Mouse (Mus musculus) frontal cortex, adult 2 months (tissue): ENCODE measurements around the gene Fcgr1. TPM values are rescaled to one million over a fixed set of nuclear protein-coding genes. Genes with fewer than 3 reads are reported as not detected.
"Not testable (repeated sequence)": the region's sequence is repeated elsewhere in the genome, so short reads cannot be mapped to it uniquely, and the experiment has no call there.

Experiments used
- DNase-seq, 2 experiments: peaks; one replicate each; pipeline ENCODE4 v3.0.0; 2022; ENCODE audit warnings: low spot score in 1 of 2; ENCODE audit errors: extremely low spot score in 1 of 2
- polyA plus RNA-seq: library from polyadenylated mRNA; depleted of rRNA; stranded (reverse); fragments of >200 nt; gene quantifications from 2 replicates; pipeline ENCODE4 v1.2.3, GENCODE M21; 2012

Fcgr1 gene
- polyA plus RNA-seq, 1 experiment, result 4.8 TPM

DNA sequence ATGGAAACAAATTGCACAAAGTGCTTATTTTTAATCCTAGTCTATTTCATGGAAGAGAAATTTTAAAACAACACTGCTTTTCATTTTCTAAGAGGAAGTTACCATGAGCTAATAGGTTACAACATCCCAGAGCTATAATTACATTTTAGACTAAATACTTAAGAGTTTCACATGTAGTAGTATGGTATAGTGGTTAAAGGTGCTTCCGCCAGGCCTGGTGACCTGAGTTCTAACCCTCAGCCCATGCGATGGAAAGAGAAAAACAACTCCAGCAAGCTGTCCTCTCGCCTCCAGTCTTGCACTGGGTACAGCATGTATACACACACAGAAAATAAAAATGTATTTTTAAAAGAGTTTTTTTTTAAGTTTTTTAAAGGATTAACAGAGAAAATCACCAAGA lies 42.0 kb downstream of the Fcgr1 start:
- no peak for DNase-seq

DNA sequence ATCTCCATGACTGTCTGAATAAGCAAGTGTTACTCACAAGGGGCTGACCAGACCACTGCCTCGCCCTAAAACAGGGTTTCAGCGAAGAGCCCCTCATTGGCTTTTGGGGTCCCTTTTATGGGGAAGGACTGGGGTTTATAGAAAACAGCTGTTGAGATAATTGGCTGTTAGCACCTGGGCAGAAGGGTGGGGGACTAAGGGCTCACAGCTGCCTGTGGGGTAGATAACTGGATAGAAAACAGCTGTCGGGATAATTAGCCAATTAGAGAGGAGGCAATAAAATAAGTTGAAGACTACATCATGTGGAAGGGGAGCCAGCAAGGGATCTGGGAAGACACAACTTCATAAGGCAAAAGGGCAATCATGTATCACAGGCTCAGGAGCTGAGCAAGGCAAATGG lies 42.9 kb downstream of the Fcgr1 start:
- no peak for DNase-seq

DNA sequence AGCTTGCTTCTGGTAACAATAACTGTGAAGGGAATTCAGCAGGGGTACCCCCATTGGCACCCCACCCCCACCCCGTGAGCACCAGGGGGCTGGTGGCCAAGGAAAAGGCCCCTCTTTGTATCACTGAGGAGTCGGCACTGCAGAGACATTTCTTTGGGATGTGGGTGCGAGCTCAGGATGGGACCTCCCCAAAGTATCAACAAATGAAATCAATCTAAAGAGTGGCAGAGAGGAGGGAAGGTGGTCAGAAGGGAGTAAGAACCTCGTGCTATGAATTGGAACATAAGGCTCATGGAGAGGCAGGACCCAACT lies 44.8 kb downstream of the Fcgr1 start:
- no peak for DNase-seq

DNA sequence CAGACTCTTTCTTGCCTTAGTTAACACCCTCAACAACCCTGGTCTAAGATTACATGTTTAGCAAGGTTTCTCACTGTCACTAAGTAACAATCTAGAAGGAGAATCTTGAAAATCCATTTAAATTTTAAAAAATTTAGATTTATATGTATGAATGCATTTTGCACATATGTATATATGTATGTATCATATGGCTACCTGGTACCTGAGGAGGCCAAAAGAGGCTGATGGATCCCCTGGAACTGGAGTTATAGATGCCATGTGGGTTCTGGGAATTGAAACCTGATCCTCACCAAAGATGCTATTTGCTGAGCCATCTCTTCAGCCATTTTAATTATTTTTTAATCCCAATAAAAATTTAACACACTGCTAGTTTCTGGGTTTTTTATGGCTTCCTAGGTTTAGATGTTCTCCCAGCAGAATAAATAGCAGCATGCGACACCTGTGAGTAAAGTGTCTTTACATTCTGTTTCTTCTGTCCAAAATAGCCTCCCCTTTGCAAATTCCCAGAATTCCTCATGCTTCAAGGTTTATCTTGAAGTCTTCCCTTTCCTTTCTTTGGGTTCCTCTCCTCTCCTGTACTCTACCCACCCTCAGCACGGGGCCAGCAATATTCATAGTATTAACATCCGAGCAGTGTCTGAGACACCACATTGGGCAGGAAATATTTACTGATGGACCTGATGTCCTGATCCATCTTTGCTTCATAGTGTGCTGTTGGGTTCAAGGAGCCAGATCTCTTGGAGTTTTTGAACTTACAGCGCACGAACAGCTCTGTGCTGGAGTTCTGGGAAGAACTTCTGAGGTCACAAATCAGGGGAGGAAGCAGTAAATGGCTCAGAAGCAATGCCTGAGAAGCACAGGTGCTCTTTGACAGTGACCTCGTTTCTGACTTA lies 45.4 kb downstream of the Fcgr1 start:
- no peak for DNase-seq

DNA sequence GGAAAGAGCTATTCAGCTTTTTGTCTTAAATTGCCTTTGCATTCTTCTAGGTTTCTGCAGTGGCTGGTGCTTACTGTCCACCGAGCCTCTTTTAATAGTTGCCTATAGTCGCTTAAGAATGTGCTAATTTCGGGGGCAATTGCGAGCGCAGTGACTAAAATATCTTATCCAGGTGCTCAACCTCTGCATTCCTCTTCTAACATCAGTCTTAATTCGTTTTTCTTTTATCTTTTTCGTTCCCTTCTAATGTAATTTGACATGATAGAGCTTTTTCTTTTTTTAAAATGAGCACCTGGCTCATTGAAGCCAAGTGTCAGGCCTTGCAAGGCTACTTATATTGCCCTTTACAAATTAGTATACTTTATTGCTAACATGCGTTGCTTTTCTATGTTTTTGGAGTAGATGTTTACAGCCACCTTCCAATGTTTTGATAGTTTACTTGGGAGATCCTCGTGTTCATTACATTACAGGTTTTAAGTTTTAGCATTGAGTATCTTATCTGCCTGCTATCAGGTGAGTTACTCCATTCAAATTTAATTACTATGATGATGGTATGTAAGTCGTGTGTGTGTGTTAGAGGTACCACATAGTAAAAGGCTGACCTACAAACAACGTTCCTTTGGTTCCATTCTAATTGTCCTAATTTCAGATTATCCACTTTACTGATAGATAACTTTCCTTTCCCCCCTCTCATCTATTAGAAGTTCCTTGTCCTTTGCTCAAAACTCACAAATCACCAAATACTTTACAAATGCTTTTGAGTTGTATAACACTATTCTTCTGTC lies 46.2 kb downstream of the Fcgr1 start:
- no peak for DNase-seq

DNA sequence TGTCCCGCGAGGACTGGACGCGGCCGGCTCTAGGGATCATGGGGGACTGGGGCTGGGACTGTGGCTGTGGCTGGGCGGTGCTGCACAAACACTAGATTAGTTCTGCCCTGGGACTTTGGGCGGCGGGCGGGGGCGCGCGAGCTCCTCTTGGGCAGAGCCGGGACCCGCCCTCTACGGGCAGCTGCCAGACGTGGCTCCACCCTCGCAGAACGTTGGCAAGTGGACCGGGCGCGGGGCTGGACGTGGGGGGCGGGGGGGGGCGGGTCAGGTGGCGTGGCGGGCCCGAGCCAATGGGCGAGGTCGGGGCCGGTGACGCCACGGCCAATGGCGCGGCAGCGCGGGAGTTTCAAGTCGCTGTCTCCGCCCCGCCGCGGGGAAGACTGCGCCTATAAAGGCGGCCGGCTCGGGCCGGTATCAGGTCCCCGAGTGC lies 47.3 kb downstream of the Fcgr1 start, which contains the start of gene Hist2h3c1:
Gene Hist2h3c1 (plus strand): TSS at position 259 of the 430 bp plus-strand sequence.
- DNase-seq, result not testable (repeated sequence)

DNA sequence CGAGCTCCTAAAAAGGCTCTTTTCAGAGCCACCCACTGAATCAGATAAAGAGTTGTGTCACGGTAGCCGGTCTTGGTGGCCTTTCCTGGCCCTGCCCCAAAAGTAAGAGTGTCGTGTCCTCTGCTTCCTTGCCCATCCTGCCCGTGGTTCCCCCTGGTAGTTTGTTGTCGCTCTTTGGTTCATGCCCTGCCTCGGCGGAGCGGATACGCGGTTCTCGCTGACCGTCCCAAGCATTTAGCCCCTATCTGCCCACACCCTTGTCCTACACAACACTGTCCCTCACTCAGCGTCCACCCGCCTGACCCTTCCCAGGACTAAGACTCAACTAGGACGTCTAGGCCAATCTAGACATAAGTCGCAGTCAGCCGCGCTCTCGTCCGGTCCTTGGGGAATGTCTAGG lies 47.8 kb downstream of the Fcgr1 start:
- not testable (repeated sequence) for DNase-seq

DNA sequence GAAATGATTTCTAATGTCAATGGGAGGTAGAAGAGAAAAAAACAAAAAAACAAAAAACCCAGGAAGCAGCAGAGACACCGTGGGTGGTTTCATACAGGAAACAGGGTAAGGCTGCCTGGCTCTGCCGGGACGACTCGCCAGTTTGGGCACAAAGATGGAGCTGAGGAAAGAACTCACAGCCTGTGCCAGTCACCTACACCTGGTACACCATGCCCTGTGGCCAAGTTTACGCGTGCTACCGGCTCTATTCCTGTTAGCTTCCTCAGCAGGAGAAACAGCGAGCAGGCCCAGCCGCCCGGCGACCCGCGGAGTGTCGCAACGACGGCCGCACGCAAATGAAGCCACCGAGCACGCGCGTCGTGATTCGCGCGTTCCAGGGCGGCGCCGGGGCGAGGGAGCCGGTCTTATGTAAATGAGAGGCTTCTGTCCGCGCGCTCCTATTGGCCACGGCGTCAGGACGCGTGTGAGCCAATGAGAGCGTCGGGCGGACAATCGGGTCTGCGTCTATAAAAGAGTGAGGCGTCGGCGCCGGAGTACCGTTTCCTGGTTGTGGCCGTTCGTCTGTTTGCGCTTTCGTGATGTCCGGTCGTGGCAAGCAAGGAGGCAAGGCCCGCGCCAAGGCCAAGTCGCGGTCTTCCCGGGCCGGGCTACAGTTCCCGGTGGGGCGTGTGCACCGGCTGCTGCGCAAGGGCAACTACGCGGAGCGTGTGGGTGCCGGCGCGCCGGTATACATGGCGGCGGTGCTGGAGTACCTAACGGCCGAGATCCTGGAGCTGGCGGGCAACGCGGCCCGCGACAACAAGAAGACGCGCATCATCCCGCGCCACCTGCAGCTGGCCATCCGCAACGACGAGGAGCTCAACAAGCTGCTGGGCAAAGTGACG lies 48.5 kb downstream of the Fcgr1 start, which contains the start of gene Hist2h2aa1:
Gene Hist2h2aa1 (plus strand): TSS at position 495 of the 884 bp plus-strand sequence.
- peak; percentile 74 to 84 for DNase-seq

DNA sequence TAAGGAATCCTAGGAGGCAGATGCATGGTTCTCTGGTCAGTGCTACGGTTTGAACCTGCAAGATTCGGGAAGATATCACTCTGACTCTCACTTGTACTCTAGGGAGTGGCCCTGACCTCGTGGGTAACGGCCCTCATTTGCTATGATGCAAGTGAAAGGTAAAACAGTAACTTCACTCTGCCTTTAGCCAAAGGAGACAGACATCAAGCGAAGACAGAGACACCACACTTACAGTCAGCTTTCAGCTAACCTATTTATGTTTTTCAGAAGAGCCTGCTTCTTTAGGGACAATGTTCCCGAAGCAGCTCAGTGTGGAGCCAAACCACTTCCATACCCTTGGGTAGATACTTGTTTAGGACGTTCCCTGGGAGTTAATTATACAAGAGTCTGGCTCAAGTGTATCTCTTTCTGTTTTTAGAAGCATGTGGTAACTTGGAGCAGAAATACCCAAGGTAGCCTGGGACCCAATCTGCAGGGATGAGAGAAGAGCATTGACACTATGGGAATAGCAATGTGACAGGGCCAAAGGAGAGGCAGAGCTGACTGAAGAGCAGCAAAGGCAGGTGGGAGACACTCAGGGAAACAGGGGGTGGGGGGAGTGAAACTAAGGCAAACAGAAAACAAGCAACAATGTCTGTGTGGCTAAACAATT lies 49.7 kb downstream of the Fcgr1 start:
- no peak for DNase-seq

DNA sequence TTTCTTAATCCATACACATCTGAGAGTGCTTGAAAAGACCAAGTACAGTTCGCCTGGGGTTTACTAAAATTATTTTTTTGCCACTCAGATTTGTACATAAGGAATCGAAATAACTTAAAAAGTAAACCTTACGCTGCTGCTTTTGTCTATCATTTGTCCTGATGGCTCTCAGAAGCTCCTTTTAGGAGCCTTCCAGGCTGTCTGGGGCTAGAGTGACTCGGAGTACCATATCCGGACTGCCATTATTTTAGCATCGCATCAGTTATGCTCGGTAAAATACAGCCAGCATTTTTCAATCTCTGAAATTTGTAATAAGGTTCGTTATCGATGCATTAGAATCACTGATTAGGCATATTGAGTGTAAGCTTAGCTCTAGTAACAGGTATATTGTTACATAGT lies 53.0 kb downstream of the Fcgr1 start:
- no peak for DNase-seq

DNA sequence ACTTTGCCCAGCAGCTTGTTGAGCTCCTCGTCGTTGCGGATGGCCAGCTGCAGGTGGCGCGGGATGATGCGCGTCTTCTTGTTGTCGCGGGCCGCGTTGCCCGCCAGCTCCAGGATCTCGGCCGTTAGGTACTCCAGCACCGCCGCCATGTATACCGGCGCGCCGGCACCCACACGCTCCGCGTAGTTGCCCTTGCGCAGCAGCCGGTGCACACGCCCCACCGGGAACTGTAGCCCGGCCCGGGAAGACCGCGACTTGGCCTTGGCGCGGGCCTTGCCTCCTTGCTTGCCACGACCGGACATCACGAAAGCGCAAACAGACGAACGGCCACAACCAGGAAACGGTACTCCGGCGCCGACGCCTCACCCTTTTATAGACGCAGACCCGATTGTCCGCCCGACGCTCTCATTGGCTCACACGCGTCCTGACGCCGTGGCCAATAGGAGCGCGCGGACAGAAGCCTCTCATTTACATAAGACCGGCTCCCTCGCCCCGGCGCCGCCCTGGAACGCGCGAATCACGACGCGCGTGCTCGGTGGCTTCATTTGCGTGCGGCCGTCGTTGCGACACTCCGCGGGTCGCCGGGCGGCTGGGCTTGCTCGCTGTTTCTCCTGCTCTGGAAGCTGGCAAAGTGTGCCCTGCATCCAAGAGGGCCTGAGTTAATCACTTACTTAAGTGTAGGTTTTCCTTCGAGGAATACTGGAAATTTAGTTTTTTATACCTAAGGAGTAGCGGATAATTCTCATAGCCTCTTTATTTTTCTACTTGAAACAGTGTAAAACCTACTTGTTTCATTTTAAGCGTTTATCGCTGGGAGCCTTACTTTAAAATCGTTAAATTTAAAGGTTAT lies 53.6 kb downstream of the Fcgr1 start, which contains the start of gene Hist2h2aa2:
Gene Hist2h2aa2 (minus strand): TSS at position 328 of the 850 bp plus-strand sequence.
- peak; percentile 88 to 99 for DNase-seq

DNA sequence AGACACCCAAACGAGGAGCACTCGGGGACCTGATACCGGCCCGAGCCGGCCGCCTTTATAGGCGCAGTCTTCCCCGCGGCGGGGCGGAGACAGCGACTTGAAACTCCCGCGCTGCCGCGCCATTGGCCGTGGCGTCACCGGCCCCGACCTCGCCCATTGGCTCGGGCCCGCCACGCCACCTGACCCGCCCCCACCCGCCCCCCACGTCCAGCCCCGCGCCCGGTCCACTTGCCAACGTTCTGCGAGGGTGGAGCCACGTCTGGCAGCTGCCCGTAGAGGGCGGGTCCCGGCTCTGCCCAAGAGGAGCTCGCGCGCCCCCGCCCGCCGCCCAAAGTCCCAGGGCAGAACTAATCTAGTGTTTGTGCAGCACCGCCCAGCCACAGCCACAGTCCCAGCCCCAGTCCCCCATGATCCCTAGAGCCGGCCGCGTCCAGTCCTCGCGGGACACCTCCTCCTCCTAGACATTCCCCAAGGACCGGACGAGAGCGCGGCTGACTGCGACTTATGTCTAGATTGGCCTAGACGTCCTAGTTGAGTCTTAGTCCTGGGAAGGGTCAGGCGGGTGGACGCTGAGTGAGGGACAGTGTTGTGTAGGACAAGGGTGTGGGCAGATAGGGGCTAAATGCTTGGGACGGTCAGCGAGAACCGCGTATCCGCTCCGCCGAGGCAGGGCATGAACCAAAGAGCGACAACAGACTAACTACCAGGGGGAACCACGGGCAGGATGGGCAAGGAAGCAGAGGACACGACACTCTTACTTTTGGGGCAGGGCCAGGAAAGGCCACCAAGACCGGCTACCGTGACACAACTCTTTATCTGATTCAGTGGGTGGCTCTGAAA lies 54.6 kb downstream of the Fcgr1 start, which contains the start of gene Hist2h3c2:
Gene Hist2h3c2 (minus strand): TSS at position 174 of the 840 bp plus-strand sequence.
- DNase-seq, result not testable (repeated sequence)

DNA sequence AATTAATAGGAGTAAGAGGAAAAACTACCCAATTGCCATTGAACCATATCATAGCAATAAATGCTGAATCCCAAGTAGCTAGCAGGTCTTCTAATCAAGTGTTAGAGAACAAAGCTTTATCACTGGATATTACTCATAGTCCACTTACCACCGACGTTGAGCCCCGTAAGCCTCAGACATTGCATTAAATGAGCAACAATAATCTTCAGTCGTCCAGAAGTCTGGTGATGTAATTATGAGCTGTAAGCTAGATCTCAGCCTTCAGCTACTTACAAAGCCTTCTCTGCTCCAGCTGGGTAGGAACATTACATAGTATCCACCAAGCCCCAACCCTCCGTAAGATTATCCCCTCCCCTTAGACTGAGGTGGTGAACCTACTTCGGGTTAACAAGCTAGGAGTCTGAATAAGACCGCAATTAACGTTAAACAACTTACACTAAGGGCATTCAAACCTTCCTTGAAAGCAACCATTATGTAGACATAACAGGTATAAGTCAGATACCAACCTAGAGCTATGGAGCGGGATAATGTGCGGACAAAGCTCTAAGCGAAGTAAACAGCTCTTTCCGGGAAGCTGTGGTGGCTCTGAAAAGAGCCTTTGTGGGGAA lies 55.8 kb downstream of the Fcgr1 start:
- no peak for DNase-seq

DNA sequence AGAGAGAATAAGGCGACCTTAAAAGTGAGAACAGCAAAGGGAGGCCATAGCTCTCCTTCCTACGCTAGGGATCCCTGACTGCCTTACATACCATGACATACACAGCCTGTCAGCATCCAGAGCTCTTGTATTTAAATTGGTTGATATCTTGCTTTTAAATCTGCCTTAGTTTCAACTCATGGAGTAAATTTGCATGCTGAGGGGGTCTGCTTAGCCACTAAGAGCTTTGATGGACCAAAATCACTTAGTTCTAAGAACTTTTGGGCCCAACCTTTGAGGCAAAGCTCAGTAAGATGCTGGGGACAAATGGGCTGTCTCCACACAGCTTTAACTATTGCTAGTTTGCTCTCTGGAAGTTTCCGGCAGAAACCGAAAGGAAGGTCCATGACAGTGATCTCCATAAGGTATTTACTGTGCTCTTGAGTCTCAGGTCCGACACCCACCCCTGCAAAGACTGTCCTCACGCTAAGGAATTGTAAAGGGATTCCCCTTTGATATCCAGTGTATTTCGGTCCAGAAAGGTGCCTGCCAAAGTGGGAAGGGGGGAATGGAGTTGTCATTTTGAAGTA lies 56.4 kb downstream of the Fcgr1 start:
- no peak for DNase-seq

DNA sequence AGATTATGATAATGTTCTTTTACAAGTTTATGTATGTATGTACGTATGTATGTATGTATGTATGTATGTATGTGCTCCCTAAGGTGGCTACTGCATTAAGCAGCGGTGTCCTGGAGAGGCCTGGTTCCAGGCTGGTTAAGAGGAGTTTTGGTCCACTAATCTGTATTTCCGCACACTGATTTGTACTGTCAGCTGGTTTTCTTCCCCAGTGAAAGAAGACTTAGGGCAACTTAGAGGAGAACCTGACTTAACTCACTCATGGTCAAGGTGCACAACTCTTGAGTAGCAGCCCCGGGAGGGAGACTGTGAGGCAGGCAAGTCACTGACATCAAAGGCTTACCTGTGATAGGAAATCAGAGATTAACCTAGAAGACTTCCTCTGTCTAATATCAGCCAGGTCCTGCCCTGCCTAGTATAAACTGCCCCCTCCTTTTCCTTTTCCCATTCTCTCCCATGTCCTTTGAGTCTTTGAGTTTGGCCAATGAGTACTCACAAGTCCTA lies 56.9 kb downstream of the Fcgr1 start:
- DNase-seq, result no peak

DNA sequence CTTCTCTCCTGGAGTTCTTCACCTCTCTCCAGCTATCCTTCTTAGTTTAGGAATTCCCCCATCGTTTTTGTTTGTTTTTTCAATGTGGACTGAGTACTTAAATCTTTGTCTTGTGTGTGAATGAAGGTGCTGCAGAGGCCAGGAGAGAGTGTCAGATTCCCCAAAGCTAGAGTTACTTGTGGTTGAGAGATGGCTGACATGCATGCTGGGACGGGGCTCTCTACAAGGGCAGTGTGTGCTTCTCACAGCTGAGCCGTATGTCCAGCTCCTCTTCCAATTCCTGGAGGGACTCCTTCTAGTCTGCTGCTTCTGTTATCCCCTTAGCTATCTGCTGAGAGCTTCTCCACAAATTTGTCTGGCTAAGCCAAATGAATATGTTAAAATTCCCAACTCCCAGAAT lies 57.9 kb downstream of the Fcgr1 start:
- no peak for DNase-seq

DNA sequence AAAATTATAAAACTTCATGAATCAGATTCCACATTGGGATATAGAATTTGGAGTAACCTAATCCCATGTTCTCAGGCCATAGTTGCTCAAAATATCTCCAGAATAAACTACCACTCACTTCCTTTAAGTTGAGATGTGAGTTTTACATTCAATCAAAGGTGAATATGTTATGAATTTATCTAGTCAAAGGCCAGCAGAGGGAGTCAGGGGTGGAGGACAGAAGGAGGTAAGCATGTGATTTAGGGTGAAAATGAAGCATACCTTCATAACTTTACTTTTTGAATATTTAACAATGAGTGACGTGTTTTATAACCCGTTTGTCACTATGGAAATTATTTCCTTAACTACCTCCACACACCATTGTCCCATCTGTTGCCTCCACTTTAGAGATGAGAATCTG lies 58.9 kb downstream of the Fcgr1 start:
- no peak for DNase-seq
